Mouse (Mus musculus) kidney, postnatal 0 days (tissue): ENCODE measurements around the gene Neu2. TPM values are rescaled to one million over a fixed set of nuclear protein-coding genes. Genes with fewer than 3 reads are reported as not detected.

Source experiments
- ATAC-seq: fragments of 200-750 bp; cut with Nextera tagmentation; replicated peaks from 2 replicates; pipeline ENCODE4 v1.8.0; 2017; ENCODE audit warnings: low read depth, moderate number of reproducible peaks, moderate TSS enrichment, moderate library complexity; ENCODE audit not compliant: low FRiP score
- DNase-seq: peaks from one replicate; pipeline ENCODE4 v3.0.0-alpha.2; 2016; ENCODE audit warnings: low spot score
- H3K27ac ChIP-seq: fragments of 300-500 bp; sonication (generic); 2 replicates; pipeline ENCODE4 v1.5.1; 2014; ENCODE audit warnings: mild to moderate bottlenecking
- H3K27me3 ChIP-seq: fragments of 300-500 bp; sonication (generic); 2 replicates; pipeline ENCODE4 v1.6.1; 2014; ENCODE audit warnings: low read length, mixed read lengths; ENCODE audit not compliant: insufficient read depth
- H3K36me3 ChIP-seq: fragments of 300-500 bp; sonication (generic); 2 replicates; pipeline ENCODE4 v1.6.1; 2014; ENCODE audit warnings: low read length, mixed read lengths; ENCODE audit not compliant: insufficient read depth
- H3K4me1 ChIP-seq: fragments of 300-500 bp; sonication (generic); replicated peaks from 2 replicates; pipeline ENCODE4 v1.6.1; 2014; ENCODE audit warnings: antibody characterized with exemption, low read length, mixed read lengths; ENCODE audit not compliant: insufficient read depth
- H3K4me2 ChIP-seq: fragments of 300-500 bp; sonication (generic); 2 replicates; pipeline ENCODE4 v1.6.1; 2014; ENCODE audit warnings: mild to moderate bottlenecking, low read length, moderate library complexity, mixed read lengths
- H3K4me3 ChIP-seq: fragments of 300-500 bp; sonication (generic); replicated peaks from 2 replicates; pipeline ENCODE4 v1.5.1; 2014; ENCODE audit warnings: low read depth, low read length
- H3K9ac ChIP-seq: fragments of 300-500 bp; sonication (generic); 2 replicates; pipeline ENCODE4 v1.6.1; 2014; ENCODE audit warnings: low read depth, low read length
- H3K9me3 ChIP-seq: fragments of 300-500 bp; sonication (generic); replicated peaks from 2 replicates; pipeline ENCODE4 v1.6.1; 2016; ENCODE audit warnings: low read length, inconsistent platforms, mixed read lengths
- CTCF ChIP-seq: IDR thresholded peaks from 2 replicates; pipeline ENCODE4 v1.5.1; 2016; ENCODE audit warnings: antibody characterized with exemption, low read depth, mild to moderate bottlenecking, moderate library complexity
- WGBS: fragments of 180-500 bp; shearing (Covaris S2); extraction: QIAGEN DNeasy Blood & Tissue Kit; methylation state at CpG from one replicate; pipeline ENCODE4 v1.1.7; 2014; 5-methylcytosine and 5-hydroxymethylcytosine counted together
- polyA plus RNA-seq: library from polyadenylated mRNA; unstranded; fragments of >200 nt; fragmentation: Nextera tagmentation; extraction: Ambion mirVana; gene quantifications from 2 replicates; pipeline ENCODE4 v1.2.1, GENCODE M21; 2015

Gene Neu2
- polyA plus RNA-seq, 1 experiment from 2014 or later: 3.0 TPM

DNA sequence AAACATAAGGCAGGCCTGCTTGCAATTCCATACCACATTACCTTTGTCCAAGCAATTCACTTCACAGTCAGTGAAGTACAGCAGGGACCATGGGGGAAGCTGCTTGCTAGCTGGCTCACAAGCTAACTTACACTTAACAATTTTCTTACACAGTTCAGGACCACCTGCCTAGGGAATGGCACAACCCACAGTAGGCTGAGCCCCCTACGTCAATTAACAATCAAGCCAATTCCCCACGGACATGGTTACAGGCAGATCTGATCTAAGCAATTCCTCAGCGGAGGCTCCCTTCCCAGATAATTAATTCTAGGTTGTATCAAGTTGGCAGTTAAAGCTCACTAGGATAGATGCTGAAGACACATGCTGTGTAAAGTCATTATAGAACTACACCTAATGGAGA is 53.3 kb downstream of the Neu2 start:
- ATAC-seq (no peak), DNase-seq (no peak)
- Histone ChIP-seq H3K27me3 (no peaks in the 10 kb centered on the region), H3K4me1 (no peaks in the 10 kb centered on the region), H3K9me3 (no peaks in the 10 kb centered on the region), H3K4me3 (no peak overlapping the region), H3K4me2 (no peak overlapping the region), H3K36me3 (no peaks in the 10 kb centered on the region), H3K9ac (no peak overlapping the region), H3K27ac (no peak overlapping the region)
- no peak for TF ChIP-seq CTCF
- WGBS: 69% methylated on average over 3 of the region's 3 CpGs

DNA sequence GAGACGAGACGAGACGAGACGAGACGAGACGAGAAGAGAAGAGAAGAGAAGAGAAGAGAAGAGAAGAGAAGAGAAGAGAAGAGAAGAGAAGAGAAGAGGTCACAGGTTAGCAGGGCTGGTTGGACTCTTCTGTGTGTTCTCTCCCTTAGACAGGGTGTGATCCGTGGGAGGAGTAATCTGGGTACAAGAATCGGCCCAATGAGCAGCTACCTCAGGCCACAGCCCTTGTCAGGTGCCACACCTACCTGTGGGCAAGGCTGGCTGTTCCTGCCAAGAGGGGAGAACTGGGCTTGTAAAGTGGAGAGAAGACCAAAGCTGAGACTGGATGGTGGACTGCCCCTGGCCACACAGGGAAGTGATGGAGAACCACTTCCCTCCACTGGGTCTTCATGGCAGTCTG is 56.1 kb downstream of the Neu2 start:
- DNase-seq: no peak
- Histone ChIP-seq H3K4me3 (no peak overlapping the region), H3K27me3 (no peaks in the 10 kb centered on the region), H3K9me3 (no peaks in the 10 kb centered on the region), H3K9ac (no peak overlapping the region), H3K4me1 (no peaks in the 10 kb centered on the region), H3K4me2 (no peak overlapping the region), H3K27ac (no peak overlapping the region), H3K36me3 (no peaks in the 10 kb centered on the region)
- WGBS: 85% methylated on average over 8 of the region's 8 CpGs
- no peak for ATAC-seq
- TF ChIP-seq CTCF: no peak

DNA sequence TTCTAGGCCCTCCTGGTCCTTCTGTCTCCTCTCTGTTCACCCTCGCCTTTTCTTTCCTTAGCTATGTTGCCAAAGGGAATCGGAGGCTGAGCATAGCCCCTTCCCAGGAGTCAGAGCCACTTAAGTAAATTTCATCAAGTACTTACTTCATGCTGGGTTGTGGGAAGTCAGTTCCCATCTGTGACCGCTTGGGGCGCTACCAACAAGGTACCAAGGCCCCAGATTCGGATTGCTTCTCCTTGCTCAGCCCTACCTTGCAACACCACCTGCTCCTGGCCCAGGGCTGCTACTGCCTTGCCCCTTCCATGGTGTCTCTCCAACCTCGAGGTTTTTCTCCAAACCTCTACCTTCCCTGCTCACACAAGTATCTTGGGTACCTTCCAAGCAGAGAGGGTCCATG is 58.7 kb downstream of the Neu2 start:
- Histone ChIP-seq H3K4me1 (no peaks in the 10 kb centered on the region), H3K4me2 (no peak overlapping the region), H3K9me3 (no peaks in the 10 kb centered on the region), H3K4me3 (no peak overlapping the region), H3K36me3 (no peaks in the 10 kb centered on the region), H3K9ac (no peak overlapping the region), H3K27me3 (no peaks in the 10 kb centered on the region), H3K27ac (no peak overlapping the region)
- ATAC-seq (no peak), DNase-seq (no peak)
- 55% methylated on average over 6 of the region's 6 CpGs for WGBS
- peak; percentile 44; the same call in 1 of the 2 replicates for TF ChIP-seq CTCF

DNA sequence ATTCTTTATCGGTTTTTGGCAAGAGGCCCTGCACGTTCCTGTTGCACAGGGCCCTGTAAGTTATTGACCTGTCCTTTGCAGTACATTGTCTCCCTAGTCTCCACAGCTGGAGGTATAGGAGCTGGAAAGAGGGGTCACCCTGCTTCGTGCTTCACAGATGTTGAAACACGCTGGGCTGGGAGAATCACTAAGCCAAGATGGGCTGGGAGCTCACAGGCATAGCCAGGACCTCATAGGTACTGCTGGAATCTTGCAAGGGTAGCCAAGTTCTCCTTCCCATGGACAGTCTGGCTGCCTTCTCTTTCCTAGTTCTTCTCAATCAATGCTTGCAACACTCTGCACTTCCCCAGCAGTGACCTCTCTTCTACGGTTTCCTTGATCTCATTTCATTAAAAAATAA is 63.6 kb downstream of the Neu2 start:
- Histone ChIP-seq H3K9me3 (no peaks in the 10 kb centered on the region), H3K9ac (no peak overlapping the region), H3K4me2 (peak overlapping the region; percentile 30; the same call in 1 of the 2 replicates), H3K27me3 (no peaks in the 10 kb centered on the region), H3K4me1 (0 out of 2 replicates have a peak, but pooled peaks cover 6% of the 10 kb centered on the region), H3K36me3 (no peaks in the 10 kb centered on the region), H3K4me3 (no peak overlapping the region), H3K27ac (peak overlapping the region; percentile 78)
- WGBS: 64% methylated on average over 5 of the region's 5 CpGs
- no peak for TF ChIP-seq CTCF
- ATAC-seq: no peak
- no peak for DNase-seq

DNA sequence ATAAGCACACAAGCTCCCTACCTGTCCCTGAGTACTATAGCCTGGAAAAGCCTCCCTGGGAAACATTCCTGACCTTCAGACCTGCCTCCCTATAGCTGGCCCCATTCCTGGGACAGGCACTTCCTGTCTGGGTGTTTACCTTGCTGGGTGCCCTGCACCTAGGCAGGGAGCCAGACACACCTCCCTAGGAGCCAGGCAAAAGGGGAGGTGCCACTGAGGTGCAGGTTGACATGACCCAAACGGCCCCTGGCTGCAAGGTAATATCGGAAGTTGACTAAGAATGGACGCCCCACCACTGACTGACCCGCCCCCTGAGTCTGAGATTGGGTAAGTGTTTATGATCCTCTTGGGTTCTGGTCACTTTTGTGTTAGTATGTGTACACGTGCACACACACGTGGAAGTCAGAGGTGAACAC is 64.1 kb downstream of the Neu2 start, which contains the start of gene Ngef:
Gene Ngef, minus strand, starts transcription at position 71 of the 416 bp plus-strand sequence.
- Histone ChIP-seq H3K4me2 (peak within 1 kb of the TSS; percentile 30; the same call in 1 of the 2 replicates), H3K4me3 (no peak within 1 kb of the TSS), H3K9me3 (no peaks in the 10 kb centered on the region), H3K36me3 (no peaks in the 10 kb centered on the region), H3K4me1 (0 out of 2 replicates have a peak, but pooled peaks cover 6% of the 10 kb centered on the region), H3K27me3 (no peaks in the 10 kb centered on the region), H3K9ac (no peak within 1 kb of the TSS), H3K27ac (peak within 1 kb of the TSS; percentile 78)
- ATAC-seq (peak; percentile 69), DNase-seq (peak; percentile 15)
- no peak for TF ChIP-seq CTCF
- WGBS: 55% methylated on average over 6 of the region's 6 CpGs

DNA sequence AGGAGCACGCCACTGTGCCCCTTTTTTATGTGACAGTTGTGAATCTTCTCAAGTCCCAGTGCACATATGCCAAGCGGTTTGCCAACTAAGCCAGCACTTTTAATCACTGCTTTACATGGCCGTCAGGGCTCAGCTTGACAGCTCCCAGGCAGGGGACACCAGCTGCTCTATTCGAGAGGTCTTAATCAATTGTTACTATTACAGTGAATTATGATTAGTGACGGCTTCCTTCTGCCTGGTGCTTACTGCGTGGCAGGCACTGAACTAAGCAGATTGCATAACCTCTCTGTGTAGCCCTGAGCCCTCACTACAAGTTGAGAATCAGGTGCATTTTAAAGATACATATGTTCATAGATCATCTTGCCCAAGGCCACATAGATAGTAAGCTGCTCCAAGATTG is 64.7 kb downstream of the Neu2 start:
- no peaks in the 10 kb centered on the region for H3K27me3 ChIP-seq
- peak overlapping the region; percentile 15; the same call in 1 of the 2 replicates for H3K4me2 ChIP-seq
- DNase-seq: no peak
- H3K27ac ChIP-seq: peak overlapping the region; percentile 78
- no peak overlapping the region for H3K4me3 ChIP-seq
- 0 out of 2 replicates have a peak, but pooled peaks cover 6% of the 10 kb centered on the region for H3K4me1 ChIP-seq
- WGBS: 38% methylated on average over 6 of the region's 6 CpGs
- peak; percentile 15; the same call in 1 of the 2 replicates for ATAC-seq
- H3K36me3 ChIP-seq: no peaks in the 10 kb centered on the region
- no peak overlapping the region for H3K9ac ChIP-seq
- no peak for TF ChIP-seq CTCF
- no peaks in the 10 kb centered on the region for H3K9me3 ChIP-seq

DNA sequence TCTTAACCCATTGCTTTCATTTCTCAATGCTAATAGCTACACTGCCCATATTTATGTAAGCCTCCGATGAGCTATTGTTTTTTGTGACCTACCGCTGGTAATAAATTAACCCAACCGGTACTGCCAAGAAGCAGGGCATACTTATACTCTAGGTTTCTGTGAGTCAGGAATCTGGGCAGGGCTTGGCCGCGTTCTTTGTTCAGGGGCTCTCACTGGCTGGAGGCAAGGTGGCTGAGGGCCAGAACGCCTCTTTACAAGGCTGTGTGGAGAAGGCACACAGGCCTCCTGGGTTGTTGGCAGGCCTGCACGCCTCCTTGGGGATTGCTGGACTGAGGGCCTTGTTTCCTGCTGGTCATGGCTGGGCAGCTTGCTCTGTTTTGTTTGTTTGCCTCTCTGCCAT is 65.1 kb downstream of the Neu2 start:
- DNase-seq (peak; percentile 65), ATAC-seq (peak; percentile 93)
- no peak overlapping the region for H3K9ac ChIP-seq
- peak overlapping the region; percentile 78 for H3K27ac ChIP-seq
- H3K4me1 ChIP-seq: 0 out of 2 replicates have a peak, but pooled peaks cover 6% of the 10 kb centered on the region
- no peak for TF ChIP-seq CTCF
- no peaks in the 10 kb centered on the region for H3K36me3 ChIP-seq
- H3K4me2 ChIP-seq: no peak overlapping the region
- no peak overlapping the region for H3K4me3 ChIP-seq
- H3K9me3 ChIP-seq: no peaks in the 10 kb centered on the region
- 29% methylated on average over 7 of the region's 7 CpGs for WGBS
- no peaks in the 10 kb centered on the region for H3K27me3 ChIP-seq
